Comparison of ENCODE assay signal across 9 mouse cellular contexts in the genomic region with DNA sequence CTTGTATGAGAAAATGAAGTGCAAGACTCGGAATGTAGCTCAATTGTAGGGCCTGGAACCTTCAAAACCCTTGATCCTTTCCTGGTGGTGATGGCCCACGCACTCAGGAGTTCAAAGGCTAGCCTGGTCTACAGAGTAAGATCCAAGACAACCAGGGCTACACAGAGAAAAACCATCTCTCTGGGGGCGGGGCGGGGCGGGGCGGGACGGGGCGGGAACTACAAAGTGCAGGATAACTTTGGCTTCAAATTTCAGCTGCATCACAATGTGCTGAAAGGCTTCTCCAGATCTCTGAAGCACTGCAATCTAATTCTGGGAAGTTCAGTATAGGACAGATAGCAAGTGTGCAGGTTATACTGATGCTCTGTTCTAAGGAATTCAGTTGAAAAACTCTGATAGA. TPM values are rescaled to one million over a fixed set of nuclear protein-coding genes. Genes with fewer than 3 reads are reported as not detected.
DNase-seq lines count a peak whose midpoint lies in the region; ATAC-seq and TF ChIP-seq lines count a peak whose summit lies in the region.
"Had no signal": no experiment of that assay in that cellular context is flagged by ENCODE, and none has a peak within 500 bp of the region (broad histone marks: within the 10 kb centered on the region; RNA-seq: fewer than 3 reads in every experiment).

No protein-coding gene starts in this region.

- in situ Hi-C loops in CH12.LX (cut with MboI; ENCODE audit: low pct_ligation_motif_present, low pct_unique_long_range_greater_than_20kb, low sequenced_read_pairs), result loop anchor here (5.0 kb wide), 1 partner anchor 268 kb away; no protein-coding TSS in a partner anchor

- DNase-seq in intestine, embryonic 14.5 days (ENCODE audit: low spot score), result no peak
- no peak for DNase-seq in CH12.LX (ENCODE audit: extremely low read depth)
- peak; percentile 55 for DNase-seq in NIH3T3 (ENCODE audit: low read depth)
- DNase-seq in liver, result peak; percentile 68
- DNase-seq in layer of hippocampus, adult 9-11 months, result no peak
- no peak for DNase-seq in gastrocnemius, postnatal 10 days
- DNase-seq: thymus, postnatal 36 days had no signal

- peaks cover 3% of the 10 kb centered on the region; the same call in 1 of the 2 replicates for H3K36me3 ChIP-seq in intestine, embryonic 14.5 days (ENCODE audit: control insufficient read depth, insufficient read depth, low read length)
- H3K36me3 ChIP-seq in intestine, embryonic 15.5 days, result no peaks in the 10 kb centered on the region
- peaks cover 0 to 4% of the 10 kb centered on the region in 2 experiments for H3K36me3 ChIP-seq in CH12.LX (replicated peaks in 1 of 2; ENCODE audit: control insufficient read depth in 1 of 2, insufficient read depth in 1 of 2, low read length in 1 of 2)

- no peak for ATAC-seq in intestine, embryonic 14.5 days (replicated peaks; ENCODE audit: low FRiP score, low TSS enrichment, low read depth)
- ATAC-seq in intestine, embryonic 15.5 days, result no peak
- ATAC-seq: midbrain, embryonic 16.5 days had no signal

- peaks cover 6% of the 10 kb centered on the region; the same call in 1 of the 2 replicates for H3K4me1 ChIP-seq in intestine, embryonic 14.5 days (replicated peaks; ENCODE audit: control insufficient read depth, insufficient read depth, low read length)
- H3K4me1 ChIP-seq in intestine, embryonic 15.5 days (replicated peaks), result 0 out of 2 replicates have a peak, but pooled peaks cover 3% of the 10 kb centered on the region
- peaks cover 8 to 28% of the 10 kb centered on the region in 2 experiments for H3K4me1 ChIP-seq in CH12.LX (ENCODE audit: control insufficient read depth in 1 of 2, insufficient read depth in 2 of 2)

- no peak for TF ChIP-seq CTCF in CH12.LX (conservative IDR thresholded peaks at IDR 0.05 in 1 of 2, IDR thresholded peaks at IDR 0.05 in 1 of 2; ENCODE audit: low read depth in 2 of 2, low read length in 2 of 2)

- WGBS in intestine, embryonic 14.5 days, result 16% methylated on average over 8 of the region's 8 CpGs
- 19% methylated on average over 8 of the region's 8 CpGs for WGBS in intestine, embryonic 15.5 days

- no peak overlapping the region for H3K27ac ChIP-seq in intestine, embryonic 14.5 days (ENCODE audit: low read depth)
- H3K27ac ChIP-seq in intestine, embryonic 15.5 days, result no peak overlapping the region
- no peak overlapping the region for H3K27ac ChIP-seq in CH12.LX (ENCODE audit: insufficient read depth, low read depth)

- no peaks in the 10 kb centered on the region for H3K27me3 ChIP-seq in intestine, embryonic 14.5 days (replicated peaks; ENCODE audit: control insufficient read depth, insufficient read depth, low read length)
- H3K27me3 ChIP-seq in intestine, embryonic 15.5 days (replicated peaks), result no peaks in the 10 kb centered on the region
- no peaks in the 10 kb centered on the region for H3K27me3 ChIP-seq in CH12.LX (replicated peaks)

- no peak overlapping the region for H3K4me3 ChIP-seq in intestine, embryonic 14.5 days (ENCODE audit: low read depth, low read length)
- H3K4me3 ChIP-seq in intestine, embryonic 15.5 days (replicated peaks), result no peak overlapping the region
- no peak overlapping the region for H3K4me3 ChIP-seq in CH12.LX (replicated peaks in 1 of 3; ENCODE audit: low read depth in 2 of 3, low read length in 2 of 3, poor library complexity in 1 of 3)

- no peak for TF ChIP-seq RAD21 in CH12.LX (IDR thresholded peaks at IDR 0.05; ENCODE audit: low read depth, low read length)

- 0 out of 2 replicates have a peak overlapping the region, but pooled peaks have one; percentile 26 for H3K4me2 ChIP-seq in intestine, embryonic 14.5 days (ENCODE audit: low read length)
- H3K4me2 ChIP-seq in intestine, embryonic 15.5 days (replicated peaks), result no peak overlapping the region
- peak overlapping the region; percentile 59 for H3K4me2 ChIP-seq in CH12.LX (ENCODE audit: insufficient read depth, low read depth, poor library complexity, severe bottlenecking)

- TF ChIP-seq EP300 in CH12.LX (IDR thresholded peaks at IDR 0.05; ENCODE audit: low read length), result no peak

- dilution Hi-C loops in CH12.LX (cut with MboI; ENCODE audit: extremely low pct_ligation_motif_present, extremely low pct_unique_long_range_greater_than_20kb, low sequenced_read_pairs), result no loop called here

- H3K79me2 ChIP-seq in CH12.LX (replicated peaks; ENCODE audit: control insufficient read depth, extremely low read depth, insufficient read depth, poor library complexity, severe bottlenecking), result no peaks in the 10 kb centered on the region

- no peak overlapping the region for H3K9ac ChIP-seq in intestine, embryonic 14.5 days (ENCODE audit: low read length)
- H3K9ac ChIP-seq in intestine, embryonic 15.5 days, result no peak overlapping the region
- no peak overlapping the region for H3K9ac ChIP-seq in CH12.LX (ENCODE audit: insufficient read depth, low read depth)

- 0 out of 2 replicates have a peak, but pooled peaks cover 2% of the 10 kb centered on the region for H3K9me3 ChIP-seq in intestine, embryonic 14.5 days (ENCODE audit: control insufficient read depth, low read length)
- H3K9me3 ChIP-seq in intestine, embryonic 15.5 days, result no peaks in the 10 kb centered on the region
- no peaks in the 10 kb centered on the region for H3K9me3 ChIP-seq in CH12.LX (replicated peaks; ENCODE audit: low read length)

- TF ChIP-seq POLR2A in CH12.LX (IDR thresholded peaks at IDR 0.05; ENCODE audit: low read depth, low read length), result no peak

TF ChIP-seq in CH12.LX, 34 proteins besides CTCF, POLR2A, EP300 and RAD21:
- TF ChIP-seq POLR2AphosphoS2 (IDR thresholded peaks at IDR 0.05; ENCODE audit: low read depth, low read length) (no peak), GABPA (IDR thresholded peaks at IDR 0.05; ENCODE audit: insufficient replicate concordance, low read depth, low read length) (no peak), CHD2 (IDR thresholded peaks at IDR 0.05; ENCODE audit: low read length) (no peak), MXI1 (IDR thresholded peaks at IDR 0.05; ENCODE audit: low read depth, low read length) (no peak), RCOR1 (conservative IDR thresholded peaks at IDR 0.05; ENCODE audit: low read depth, low read length) (no peak), MEF2A (IDR thresholded peaks at IDR 0.05; ENCODE audit: borderline replicate concordance, low read depth, low read length) (no peak), E2F4 (IDR thresholded peaks at IDR 0.05; ENCODE audit: insufficient replicate concordance, low read depth, low read length) (0 out of 2 replicates have a peak, but pooled peaks have one; percentile 29), ZMIZ1 (IDR thresholded peaks at IDR 0.05; ENCODE audit: low read depth, low read length) (no peak)

RNA-seq across cellular contexts. Expression of a gene that starts 1.6 kb away (rescaled TPM):
- 106 and 110 TPM in 2 replicates for polyA plus RNA-seq in intestine, embryonic 14.5 days (2014; fragmentation: Nextera tagmentation; extraction: Ambion mirVana)
- polyA plus RNA-seq in intestine, embryonic 15.5 days (2015; fragmentation: Nextera tagmentation; extraction: Ambion mirVana), result 80.8 and 88.9 TPM in 2 replicates
- total RNA-seq in CH12.LX (2012; rRNA removed) (32.5 and 49.3 TPM in 2 replicates), CH12.LX (2014; rRNA removed) (30.8 and 32.7 TPM in 2 replicates)
- polyA plus RNA-seq in CH12.LX (2012; ENCODE audit: insufficient read length, low read depth), result 107 and 135 TPM in 2 replicates
- 10 to 100 TPM; 28.2 to 30.1 TPM for total RNA-seq in gastrocnemius, postnatal 10 days (2021)

RNA-seq across cellular contexts. Expression of a gene that starts 12.7 kb away (rescaled TPM):
- polyA plus RNA-seq in intestine, embryonic 14.5 days (2014; fragmentation: Nextera tagmentation; extraction: Ambion mirVana), result 77.7 and 77.9 TPM in 2 replicates
- polyA plus RNA-seq in intestine, embryonic 15.5 days (2015; fragmentation: Nextera tagmentation; extraction: Ambion mirVana), result 65.4 and 74.7 TPM in 2 replicates
- 78.2 and 92.5 TPM in 2 replicates for total RNA-seq in CH12.LX (2012; rRNA removed)
- total RNA-seq in CH12.LX (2014; rRNA removed), result 174 and 197 TPM in 2 replicates
- 101 and 147 TPM in 2 replicates for polyA plus RNA-seq in CH12.LX (2012; ENCODE audit: insufficient read length, low read depth)
- 10 to 100 TPM; 18.7 to 20.3 TPM for total RNA-seq in gastrocnemius, postnatal 10 days (2021)

RNA-seq across cellular contexts. Expression of a gene that starts 42.4 kb away (rescaled TPM):
- 77.6 and 90.5 TPM in 2 replicates for polyA plus RNA-seq in intestine, embryonic 14.5 days (2014; fragmentation: Nextera tagmentation; extraction: Ambion mirVana)
- 55.7 and 60.4 TPM in 2 replicates for polyA plus RNA-seq in intestine, embryonic 15.5 days (2015; fragmentation: Nextera tagmentation; extraction: Ambion mirVana)
- total RNA-seq in CH12.LX (2012; rRNA removed), result 88.3 and 133 TPM in 2 replicates
- 266 and 267 TPM in 2 replicates for total RNA-seq in CH12.LX (2014; rRNA removed)
- 128 and 165 TPM in 2 replicates for polyA plus RNA-seq in CH12.LX (2012; ENCODE audit: insufficient read length, low read depth)
- 10 to 100 TPM; 16.7 to 21.3 TPM for total RNA-seq in gastrocnemius, postnatal 10 days (2021)

Comparison
In these comparisons a context has a peak if more than half of its experiments do, and no peak if none do; other contexts are left out.
1. DNase-seq: peak in NIH3T3 (single experiment) and liver (single experiment); none in intestine, embryonic 14.5 days (single experiment), CH12.LX (single experiment), layer of hippocampus, adult 9-11 months (single experiment) and gastrocnemius, postnatal 10 days (single experiment).